Mouse (Mus musculus): Measurements from ENCODE around the gene Gm498.

Gm498 gene

DNA sequence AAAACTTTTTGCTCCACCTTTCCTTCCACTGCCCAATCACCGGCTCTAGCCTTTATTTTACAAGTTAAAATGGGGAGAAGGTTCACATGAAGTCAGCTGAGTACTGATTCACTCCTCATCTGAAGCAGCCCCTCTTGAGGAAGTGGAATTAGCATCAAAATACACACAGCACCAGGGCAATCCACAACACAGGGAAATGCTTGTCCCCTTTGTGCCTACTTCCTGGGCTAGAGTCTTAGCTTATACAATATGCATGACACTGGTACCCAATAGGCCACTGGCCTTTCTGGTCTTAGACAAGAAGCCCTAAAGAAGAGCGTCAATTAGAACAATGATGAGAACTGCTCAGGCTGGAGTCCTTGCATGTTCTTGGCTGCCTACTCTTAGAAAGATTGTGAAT, 25.7 kb downstream of the Gm498 start:
- DNase-seq (ENCODE audit: low spot score): no peak

DNA sequence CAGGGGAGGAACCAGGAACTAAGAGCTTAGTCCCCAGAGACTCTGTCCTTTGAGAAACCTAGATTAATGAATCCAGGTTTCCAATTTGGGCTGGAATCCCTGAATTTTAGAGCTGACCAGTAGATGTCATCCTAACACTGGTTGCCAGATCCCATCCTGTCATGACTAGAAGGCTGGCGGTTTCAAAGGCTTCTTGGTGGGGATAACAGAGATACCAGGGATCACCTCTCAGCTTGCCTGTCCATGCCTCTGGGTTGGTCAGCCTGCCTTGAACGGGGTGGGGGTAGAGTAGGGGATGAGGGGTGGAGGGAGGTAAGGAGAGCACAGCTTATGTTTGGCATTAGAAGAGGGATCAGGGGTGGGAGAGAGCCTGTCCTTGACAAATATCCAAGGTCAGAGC, 34.0 kb downstream of the Gm498 start:
- DNase-seq (ENCODE audit: low spot score): peak; percentile 38

DNA sequence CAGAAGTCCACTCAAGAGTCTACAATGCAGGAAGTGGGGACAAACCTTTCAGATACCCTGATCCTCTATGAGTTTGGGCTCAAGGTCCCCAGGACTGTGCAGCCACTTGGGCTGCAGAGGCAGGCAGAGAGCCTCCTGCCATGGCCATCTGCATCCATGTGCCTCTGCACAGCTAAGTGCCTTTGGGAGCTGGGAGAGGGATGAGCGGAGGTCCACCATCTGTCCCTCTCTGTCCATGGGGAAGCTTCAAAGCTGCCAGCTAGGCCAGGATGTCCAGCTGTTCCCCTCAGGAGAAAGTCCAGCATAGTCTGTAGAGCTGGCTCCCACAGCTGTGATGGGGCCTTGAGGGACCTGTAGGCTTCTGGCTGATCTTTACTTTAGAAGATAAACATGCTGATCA, 38.5 kb downstream of the Gm498 start:
- no peak for DNase-seq (ENCODE audit: low spot score)

DNA sequence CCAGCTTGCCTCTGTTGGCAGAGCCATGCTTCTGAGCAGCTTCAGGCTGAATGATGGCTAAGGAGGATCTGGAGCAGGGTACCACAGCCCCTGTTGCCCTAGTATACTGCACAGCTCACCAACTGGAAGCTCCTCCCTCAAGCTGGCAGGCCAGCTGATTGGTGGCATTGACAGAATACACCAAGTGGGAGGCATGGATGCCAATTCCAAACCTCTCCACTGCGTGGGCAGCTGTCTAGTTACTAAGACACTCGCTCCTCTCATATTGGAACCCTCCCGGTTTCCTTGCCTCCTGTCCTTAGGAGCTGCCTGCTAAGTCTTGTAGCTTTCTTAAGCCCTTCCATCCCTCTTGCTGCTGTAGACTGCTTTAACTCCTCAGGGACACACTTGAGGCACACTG, 39.0 kb downstream of the Gm498 start:
- no peak for DNase-seq (ENCODE audit: low spot score)

DNA sequence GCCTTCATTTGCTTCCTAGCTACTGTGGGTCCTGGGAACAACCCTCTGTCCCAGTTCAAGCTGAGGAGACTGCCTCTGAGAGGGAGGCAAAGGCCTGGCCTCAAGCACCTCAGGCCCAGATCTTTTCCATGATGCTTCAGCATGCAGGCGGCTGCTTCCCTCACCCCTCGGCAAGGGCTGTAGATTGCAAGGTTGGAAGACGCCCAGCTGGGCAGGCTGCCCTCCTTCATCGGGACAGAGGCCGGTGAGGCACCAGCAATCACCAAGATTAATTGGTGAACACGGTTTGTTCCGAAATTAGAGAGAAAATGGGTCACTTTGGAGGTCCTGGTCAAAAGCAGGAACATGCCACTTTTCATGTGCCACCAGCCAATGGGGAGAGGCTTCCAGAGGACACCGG, 47.0 kb downstream of the Gm498 start:
- no peak for DNase-seq (ENCODE audit: low spot score)

DNA sequence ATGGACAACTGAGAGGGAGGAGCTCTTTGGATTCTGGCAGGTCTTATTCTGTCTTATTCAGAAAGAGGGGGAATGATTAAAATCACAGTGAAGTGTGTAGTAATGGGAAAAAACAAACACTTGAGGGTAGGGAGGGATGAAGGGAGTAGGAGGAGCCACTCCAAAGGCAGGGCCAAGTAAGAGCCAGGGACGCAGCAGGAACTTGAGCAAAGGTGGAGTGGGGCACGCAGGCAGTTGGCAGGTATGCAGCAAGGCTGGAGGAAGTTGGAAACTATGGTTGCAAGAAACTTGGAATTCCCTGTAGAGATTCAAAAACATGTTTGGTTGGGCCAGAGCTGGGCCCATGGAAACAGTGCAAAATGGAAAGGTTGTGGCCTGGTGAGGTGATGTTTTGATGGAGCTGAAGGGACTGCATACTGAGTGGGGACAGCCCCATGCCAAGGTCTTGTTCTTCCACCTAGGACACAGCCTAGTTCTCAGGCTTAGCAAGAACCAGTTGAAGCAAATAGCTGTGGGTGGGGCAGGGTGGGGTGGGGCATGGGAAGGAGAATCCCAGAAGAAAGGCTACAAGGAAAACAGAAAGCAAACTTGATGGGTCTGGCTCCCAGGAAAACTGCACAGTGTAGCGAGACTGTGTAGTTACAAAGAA, 52.5 kb downstream of the Gm498 start:
- no peak for DNase-seq (ENCODE audit: low spot score)

DNA sequence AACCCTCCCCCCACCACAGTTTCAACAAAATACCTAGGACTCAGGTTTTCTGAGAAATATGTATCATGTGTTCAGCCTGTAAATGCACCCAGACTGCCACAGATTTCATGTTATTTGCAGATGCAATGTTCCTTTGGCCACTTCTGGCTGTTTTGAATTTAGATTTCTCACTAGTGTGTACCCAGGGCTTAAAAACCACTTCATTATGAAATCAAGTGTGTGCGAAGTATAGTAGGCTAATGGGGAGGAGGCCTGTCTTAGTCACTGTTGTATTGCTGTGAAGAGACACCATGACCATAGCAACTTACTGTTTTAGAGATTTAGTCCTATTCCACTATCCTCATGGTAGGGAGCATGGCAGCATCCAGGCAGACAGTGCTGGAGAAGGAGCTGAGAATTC, 63.3 kb downstream of the Gm498 start:
- DNase-seq (ENCODE audit: low spot score): no peak

DNA sequence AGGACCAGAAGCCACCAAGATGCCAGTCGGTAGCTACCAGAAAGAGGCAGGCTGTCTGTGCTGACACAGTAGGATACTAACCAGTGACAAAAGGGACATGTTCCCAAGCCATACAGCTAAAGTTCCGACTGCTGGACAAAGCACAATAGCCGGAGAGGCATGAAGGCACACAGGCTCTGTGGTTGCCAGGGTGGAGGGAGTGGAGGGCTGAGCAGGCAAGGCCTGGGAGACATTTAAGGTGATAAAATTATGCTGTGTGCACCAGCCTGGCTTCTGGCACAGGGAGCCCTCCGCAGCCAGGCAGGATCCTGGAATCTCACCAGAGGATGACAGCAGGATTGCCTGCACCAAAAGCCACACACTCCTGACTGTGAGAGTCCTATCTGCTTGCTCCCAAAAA, 72.0 kb downstream of the Gm498 start:
- no peak for DNase-seq (ENCODE audit: low spot score)

DNA sequence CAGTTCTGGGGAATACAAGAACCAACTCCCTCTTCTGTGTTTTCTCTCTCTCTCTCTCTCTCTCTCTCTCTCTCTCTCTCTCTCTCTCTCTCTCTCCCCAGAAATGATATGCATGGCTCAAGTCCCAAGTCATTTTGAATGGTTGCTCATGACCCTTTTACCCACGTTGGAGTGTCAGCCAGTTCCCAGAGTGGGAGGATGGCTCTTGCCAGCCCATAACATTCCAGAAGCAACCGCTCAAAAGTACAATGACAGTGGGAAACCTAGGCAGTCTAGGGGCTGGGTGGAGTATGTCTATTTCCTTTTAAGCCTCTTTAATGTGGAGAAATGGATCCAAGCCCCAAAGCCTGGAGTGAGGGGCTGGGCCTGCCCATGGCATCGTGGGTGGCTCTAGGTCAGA, 72.8 kb downstream of the Gm498 start:
- no peak for DNase-seq (ENCODE audit: low spot score)

DNA sequence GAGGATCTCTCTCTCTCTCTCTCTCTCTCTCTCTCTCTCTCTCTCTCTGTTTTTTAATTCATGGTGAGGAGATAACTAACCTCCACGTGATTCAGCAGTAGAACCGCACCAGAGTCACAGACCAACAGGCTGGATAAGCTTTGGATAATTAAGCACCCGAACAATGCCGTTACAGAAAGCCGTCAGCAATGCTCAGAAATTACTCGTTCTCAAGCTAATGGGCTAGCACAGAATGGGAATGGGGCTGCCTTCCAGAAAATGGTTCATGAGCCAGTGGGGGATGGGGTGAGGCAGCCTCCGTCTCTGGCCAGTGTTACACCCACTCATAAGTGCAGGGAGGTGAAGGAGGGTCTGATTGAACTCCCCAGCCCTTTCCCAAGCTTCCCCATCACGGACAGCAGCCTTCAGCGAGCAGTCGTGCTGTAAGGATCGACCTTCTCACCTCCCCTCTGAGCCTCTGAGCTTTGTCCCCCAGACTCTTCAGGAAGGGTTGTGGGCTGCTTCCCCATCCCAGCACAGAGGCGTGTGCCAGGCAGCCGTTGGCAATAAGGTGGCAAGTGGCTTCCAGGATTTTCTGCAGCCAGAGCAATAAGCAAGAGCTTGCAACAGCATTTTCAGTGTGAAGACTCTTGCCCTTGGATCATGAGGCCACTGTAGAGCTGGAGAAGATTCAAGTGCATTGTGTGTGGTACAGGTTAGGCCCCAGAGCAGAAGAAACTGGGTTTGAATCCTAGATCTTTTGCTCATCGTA, 76.5 kb downstream of the Gm498 start:
- DNase-seq (ENCODE audit: low spot score): no peak

DNA sequence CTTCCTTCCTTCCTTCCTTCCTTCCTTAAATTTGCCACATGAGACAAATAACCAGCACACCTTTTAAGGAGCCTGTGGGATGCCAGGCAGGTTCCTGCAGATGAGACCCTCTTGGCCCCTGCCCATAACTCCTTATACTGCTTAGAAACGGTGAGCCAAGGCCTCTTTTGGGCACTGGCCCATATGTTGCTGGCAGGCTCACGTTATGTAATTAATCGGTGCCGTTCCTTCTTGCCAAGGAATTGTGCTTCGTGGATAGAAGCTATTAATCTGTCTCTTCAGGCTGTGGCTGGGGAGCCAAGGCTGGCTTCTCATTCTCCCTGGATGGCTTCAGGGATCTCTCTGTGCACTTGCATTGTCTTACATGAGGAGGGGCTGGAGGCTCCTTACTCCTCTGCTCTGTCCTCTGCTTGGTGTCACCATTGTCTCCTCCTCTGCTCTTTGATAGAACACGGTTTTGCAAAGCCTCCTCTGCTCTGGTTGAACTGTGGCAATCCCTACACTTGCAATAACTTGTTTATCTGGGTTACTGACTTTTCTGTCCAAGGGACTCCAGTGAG, 77.9 kb downstream of the Gm498 start:
- no peak for DNase-seq (ENCODE audit: low spot score)

Measured in embryo, embryonic 10 days (tissue).